Mouse (Mus musculus) MEL-GATA-1-ER (cell line): ENCODE results near the gene OR5BS1P.
A peak's percentile ranks its signal among the peaks of the same experiment; 100 is the strongest.
"Not testable (repeated sequence)": the region's sequence is repeated elsewhere in the genome, so short reads cannot be mapped to it uniquely, and the experiment has no call there.

Experiments
- DNase-seq: peaks from one replicate; pipeline ENCODE4 v3.0.0-alpha.2; 2012; ENCODE audit warnings: low read depth; ENCODE audit errors: extremely low read depth

Gene OR5BS1P

DNA sequence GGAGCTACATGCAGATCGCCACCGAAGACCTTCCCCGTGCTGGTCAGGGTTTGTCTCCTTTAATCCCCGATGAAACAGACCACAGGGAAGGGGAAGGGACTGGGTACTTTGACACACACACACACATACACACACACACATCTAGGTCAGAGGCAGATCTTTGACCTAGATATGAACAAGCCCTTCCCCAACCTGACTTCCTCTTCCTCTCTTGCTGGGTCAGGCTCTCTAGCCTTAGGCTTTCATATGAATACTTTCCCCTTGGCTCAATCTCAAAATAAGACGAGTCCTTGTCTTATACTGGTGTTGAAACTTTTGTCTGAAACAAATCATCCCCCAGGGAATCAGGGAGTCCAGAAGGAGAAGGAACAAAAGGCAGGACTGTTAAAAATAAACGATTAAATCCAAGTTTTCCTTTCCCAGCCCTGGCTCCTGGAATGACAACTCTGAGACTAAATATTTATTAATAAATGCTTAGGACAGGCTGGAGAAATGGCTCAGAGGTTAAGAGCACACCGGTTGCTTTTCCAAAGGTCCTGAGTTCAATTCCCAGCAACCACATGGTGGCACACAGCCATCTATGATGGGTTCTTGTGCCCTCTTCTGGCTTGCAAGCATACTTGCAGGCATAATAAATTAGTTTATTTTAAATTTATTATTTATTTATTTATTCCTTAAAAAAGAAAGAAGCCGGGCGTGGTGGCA is 36.7 kb downstream of the OR5BS1P start:
- peak; percentile 71 for DNase-seq

DNA sequence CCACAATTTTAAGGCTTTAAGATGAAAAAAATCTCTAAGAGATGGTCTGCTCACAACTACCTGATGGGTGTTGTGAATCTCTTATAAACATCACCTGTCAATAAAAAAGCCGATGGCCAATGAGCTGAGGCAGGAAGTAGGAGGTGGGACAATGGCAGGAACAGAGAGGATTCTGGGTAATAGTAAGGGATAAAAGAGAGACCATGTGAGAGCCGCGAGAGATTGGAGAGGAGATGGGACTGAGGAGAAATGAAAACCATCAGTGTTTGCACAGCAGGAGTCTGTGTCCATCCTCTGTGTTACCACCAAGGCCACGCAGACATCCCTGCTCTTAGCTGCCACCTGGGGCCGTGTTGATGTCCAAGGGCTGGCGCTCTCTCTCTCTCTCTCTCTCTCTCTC is 37.6 kb downstream of the OR5BS1P start:
- no peak for DNase-seq

DNA sequence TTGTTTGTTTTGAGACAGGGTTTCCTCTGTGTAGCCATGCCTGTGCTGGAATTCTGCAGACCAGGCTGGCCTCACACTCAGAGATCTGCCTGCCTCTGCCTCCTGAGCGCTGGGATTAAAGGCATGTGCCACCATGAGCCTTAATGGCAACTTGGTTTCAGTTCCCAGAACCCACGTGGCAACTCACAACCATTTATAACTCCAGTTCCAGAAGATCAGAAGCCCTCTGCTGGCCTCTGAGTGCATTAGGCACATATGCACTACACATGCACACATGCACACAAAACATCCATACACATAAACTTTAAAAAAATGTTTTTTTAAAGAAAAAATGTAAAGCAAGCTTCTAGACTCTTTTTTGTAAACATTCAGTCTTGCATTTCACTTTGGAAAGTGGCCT is 39.7 kb downstream of the OR5BS1P start:
- DNase-seq, result no peak

DNA sequence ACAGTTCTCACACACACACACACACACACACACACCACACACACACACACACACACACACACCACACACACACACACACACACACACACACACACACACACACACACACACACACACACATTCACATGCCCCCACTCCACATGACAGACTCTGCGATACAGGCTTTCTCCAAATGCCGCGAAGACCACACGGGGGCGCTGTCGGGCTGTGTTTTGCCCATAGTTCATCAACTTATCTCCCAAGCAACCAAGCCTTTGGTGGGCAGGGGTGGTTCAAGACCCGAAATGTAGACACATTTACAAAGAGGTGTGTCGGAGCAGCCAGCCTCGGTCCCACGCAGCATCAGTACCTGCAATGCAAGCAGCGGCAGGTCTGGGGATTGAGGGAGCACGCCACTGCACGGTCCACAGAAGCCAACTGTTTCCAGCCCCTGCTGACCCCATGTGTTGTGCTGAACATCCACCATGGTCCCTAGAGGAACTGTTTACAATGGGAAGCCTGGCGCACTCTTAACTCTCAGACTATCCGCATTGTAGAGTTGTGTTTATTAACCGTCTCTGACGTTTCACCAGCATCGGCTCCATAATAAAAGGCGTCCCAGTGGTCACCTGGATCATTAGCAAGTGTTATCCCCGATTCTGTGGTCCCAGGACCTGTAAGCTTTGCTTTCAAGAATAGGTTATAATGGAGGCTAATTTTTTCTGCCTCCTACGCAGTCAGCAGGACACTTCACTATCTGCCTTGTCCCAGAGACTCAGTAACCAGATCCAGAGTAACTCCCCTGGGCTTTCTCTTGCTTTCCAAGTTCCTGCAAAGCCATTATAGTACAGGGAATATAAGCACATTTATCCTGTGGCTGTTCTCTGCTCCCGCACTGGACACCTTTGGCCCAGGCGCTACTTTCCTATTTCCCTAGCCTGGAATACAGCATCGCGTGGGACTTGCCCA is 41.0 kb downstream of the OR5BS1P start:
- DNase-seq, result peak; percentile 87

DNA sequence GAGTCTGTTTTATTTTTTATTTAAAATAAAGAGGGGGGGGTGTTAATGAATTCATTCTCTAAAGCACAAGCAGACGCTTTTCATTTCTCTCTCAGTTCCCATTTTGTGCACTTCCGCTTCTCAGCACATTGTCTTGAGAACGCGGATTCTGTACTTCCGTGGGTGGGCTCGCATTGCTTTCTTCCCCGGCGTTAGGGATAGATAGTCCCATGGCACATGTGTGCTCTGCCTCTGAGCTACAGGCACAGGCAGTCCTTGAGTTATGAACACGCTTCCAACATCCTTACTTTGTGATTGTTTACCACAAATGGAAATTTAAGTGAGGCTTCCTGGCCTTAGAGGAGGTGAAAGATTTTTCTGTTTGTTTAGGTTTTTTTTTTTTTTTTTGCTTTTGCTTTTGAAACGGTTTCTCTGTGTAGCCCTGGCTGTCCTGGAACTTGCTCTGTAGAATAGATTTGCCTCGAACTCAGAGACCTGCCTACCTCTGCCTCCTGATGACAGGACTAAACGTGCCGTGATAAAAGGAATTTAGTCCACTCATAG is 41.8 kb downstream of the OR5BS1P start:
- peak; percentile 92 for DNase-seq

DNA sequence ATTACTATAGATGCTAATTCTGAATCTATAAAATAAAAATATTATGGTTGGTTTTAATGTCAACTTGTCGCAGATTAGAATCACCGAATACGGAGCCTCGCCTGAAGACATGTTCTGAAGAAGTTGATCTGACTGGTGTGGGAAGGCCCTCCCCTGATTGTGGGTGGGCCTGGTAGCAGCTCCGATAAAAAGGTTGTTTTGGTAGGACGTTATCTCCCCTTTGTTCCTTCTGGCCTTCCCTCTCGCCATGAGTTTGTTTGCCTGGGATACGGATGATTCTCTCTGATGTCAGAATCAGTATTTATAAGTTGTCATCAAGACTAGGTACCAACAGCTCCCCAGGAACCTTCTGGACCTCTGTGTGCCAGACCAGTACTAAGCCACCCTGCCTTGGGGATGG is 42.5 kb downstream of the OR5BS1P start:
- no peak for DNase-seq

DNA sequence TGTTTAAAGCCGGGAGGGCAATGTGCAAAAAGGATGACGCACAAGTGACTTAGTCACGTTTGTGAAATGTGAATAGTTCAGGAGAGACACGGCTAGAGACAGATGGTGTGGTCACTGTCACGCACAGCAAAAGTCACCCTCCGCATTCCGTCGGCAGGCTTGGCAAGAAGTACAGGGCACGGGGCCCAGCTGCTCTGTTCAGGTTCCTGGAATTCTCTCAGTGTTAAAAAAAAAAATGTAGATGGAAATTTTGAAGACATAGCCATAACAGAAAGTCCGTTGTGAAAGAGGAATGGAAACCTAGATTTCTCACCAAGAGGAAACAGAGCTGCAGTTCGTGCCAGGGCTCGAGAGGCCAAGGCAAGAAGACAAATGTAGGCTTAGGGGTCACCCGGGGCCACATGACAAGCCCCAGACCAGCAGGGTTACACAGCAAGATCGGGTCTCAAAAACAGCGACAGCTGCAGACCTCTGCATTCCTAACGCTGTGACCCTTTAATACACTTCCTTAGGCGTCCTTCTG is 43.2 kb downstream of the OR5BS1P start:
- DNase-seq, result no peak

DNA sequence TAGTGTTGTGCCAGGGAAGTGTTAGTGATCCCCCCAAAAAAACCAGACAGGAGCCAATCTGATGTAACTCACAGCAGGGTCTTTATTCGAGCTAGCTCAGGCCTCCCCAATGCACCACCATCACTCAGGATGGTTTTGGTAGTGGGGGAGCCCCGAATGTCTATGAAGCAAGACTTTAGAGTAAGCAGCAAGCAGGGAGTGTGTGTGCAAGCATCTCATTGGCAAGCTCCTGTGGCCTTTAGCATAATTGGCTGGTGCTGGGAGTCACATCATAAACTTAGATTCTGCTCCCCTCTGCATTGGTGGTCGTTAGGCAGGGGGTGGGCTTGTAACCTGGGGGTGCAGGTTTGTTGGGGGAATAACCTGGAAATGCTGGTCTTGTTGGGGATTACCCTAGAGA is 44.0 kb downstream of the OR5BS1P start:
- not testable (repeated sequence) for DNase-seq

DNA sequence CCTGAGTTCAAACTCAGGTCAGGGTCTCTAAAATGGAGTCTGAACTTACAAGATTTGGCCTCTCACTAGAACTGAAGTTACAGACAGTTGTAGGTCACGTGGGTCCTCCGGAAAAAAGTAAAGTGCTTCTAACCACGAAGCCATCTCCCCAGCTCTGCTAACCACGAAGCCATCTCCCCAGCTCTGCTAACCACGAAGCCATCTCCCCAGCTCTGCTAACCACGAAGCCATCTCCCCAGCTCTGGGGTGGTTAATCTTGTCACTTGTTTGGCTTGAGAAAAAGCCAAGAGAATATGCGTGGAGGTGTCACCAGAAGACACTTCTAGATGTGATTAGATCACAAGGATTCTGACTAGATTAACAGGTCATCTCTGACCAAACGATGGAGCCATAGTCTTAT is 44.5 kb downstream of the OR5BS1P start:
- no peak for DNase-seq

DNA sequence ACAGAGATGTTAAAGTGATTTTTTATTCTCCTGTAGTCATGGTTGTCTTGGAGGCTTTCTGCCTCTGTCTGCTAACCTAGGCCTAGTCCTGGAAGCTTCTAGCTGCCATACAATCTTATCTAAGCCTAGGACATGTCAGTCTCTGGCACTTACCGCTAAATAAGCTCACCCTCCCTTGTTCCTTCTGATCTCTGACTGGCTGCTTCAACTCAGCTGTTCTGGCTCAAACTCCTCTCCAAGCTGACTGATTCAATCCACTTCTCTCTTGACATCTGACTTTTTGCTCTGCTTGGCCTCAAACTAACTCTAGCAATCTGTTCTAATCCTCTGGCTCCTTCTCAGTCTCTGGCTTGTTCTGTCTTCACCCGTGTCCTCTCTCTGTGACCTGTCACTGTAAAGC is 45.1 kb downstream of the OR5BS1P start:
- not testable (repeated sequence) for DNase-seq

DNA sequence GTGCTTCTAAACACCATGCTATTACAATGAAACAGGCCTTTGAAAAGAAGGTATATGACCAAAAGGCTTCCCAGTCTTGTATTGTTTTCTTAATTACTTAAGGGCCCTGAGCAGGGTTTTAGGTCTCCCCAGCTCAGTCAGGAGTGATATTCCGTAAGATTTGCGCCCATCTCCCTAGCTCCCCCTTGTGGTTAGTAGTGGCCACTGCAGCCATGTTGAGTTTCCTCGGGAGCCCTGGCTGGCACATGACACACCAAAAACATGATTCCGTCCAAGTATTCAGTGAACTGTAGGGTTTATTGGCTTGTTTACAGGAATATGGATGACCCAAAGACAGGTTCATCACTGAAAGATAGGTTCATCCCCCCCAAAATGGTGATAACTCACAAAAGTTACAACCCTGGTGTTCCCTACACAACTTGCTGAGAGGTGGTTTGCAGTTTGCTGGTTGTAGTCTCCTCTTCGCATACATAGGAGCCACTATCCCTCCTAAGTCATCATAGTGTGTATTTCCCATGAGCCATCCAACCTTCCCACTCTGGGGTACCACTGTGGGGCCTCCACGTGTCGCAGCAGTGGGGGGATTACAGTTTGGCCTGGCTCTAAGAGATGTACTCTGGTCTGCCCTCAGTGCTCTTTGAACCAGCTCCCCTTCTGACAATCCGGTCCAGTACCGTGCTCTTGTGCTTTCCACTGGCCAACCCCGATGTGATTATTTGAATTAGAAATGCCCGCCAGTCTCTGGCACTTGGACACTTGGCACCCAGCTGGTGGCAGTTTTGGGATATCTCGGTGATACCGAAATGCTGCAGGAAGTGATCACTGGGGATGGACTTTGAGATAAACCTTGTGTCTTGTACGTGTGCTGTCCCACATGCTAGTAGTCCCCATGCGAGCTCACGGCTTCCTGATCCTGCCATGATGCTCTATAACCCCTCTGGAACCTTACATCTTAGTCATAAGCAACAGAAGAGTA is 48.0 kb downstream of the OR5BS1P start:
- DNase-seq, result no peak

DNA sequence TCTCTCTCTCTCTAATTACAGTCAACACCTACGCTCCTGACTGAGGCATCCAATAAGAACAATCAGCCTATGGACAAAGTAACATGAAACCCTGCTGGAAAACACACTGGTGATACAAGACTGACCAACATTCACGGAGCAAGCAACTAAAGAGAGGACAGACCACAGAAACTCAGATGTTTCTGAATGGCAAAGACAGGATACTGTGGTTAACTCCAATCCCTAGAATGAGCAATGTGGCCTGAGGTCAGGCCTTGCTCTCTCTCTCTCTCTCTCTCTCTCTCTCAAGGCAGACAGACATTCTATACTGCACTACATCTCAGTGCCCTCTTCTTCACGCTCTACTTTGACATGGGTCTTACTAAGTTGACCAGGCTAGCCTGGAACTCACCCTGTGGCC is 51.5 kb downstream of the OR5BS1P start:
- DNase-seq, result no peak

DNA sequence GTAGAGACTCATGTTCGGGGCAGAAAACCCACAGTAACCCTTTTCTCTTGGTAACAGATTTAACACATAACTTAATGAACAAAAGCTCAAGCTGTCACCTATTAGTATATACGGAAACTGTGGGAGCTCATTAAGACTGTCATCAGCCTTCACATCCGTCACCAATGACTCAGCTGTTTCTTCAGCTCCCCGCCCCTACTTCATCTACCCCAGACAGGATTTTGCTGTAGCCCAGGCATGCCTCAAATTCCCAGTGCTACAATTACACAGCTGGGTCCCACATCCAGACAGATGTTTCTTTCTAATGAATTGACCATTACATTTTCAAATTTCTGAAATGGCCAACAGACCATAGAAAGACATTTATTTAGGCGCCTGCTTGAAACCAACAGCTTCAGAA is 56.4 kb downstream of the OR5BS1P start:
- DNase-seq, result no peak

DNA sequence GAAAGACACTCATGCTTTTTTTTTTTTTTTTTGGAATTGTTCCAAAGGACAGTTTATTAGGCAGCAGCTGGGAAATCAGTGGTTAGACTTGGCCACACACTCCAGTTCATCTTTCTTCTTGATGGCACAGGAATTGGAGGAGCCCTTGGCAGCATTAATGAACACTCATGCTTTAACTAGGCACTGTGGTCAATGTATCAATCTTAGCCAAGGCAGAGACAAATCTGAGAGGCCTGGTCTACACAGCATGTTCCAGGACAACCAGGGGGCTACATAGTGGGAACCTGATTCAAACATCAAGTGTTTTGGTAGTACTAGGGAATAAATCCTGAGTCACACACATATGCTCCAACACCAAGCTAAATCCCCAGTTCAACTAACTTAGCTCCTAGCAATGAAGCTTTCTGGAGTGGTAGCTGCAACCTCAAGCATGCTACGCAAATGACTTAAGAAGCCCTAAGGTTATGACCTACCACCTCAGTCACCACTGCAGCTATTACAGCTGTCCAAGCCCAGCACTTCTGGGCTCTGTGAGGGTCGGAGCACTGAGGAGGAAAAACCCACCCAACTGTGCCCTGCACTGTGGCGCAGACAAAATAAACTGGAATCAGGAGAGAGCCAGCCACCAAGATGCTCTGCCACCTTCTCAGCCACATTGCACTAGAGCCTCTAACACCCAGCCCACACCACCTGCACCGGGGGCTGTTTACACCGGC is 57.5 kb downstream of the OR5BS1P start:
- DNase-seq, result no peak

DNA sequence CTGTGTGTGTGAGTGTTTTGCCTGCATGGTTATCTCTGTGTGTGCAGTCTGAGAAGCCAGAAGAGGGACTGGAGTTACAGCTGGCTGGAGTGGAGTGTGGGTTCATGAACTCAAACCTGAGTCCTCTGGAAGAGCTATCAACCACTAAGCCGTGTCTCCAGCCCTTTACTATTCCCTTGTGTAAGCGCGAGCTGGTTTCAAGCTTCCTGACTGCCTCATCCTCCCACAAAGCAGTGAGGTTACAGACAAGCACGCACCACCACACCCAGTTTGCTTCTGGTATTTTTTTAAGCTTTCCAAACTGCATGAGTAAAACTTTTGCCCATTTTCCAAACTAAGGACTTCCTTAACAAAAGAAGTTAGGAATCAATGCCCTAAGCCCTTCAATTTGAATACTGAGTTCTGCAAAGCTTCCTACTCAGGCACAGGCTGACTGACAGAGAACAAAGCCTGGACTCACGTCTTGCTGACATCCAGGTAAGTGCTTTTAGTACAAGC is 58.4 kb downstream of the OR5BS1P start:
- DNase-seq, result no peak
